Mouse (Mus musculus) limb, embryonic 13.5 days (tissue): ENCODE results near the gene Tiam1. TPM values are rescaled to one million over a fixed set of nuclear protein-coding genes. Genes with fewer than 3 reads are reported as not detected.

Experiments
- ATAC-seq: fragments of 200-750 bp; cut with Nextera tagmentation; 2 replicates; pipeline ENCODE4 v1.8.0; 2017; ENCODE audit warnings: low read depth, moderate number of reproducible peaks, moderate TSS enrichment; ENCODE audit not compliant: low FRiP score
- H3K27ac ChIP-seq: fragments of 300-500 bp; sonication (generic); 2 replicates; pipeline ENCODE4 v1.5.1; 2015; ENCODE audit warnings: inconsistent platforms, mild to moderate bottlenecking, moderate library complexity
- H3K27me3 ChIP-seq: fragments of 300-500 bp; sonication (generic); 2 replicates; pipeline ENCODE4 v1.6.1; 2015; ENCODE audit warnings: mild to moderate bottlenecking, inconsistent platforms
- H3K36me3 ChIP-seq: fragments of 300-500 bp; sonication (generic); 2 replicates; pipeline ENCODE4 v1.6.1; 2015; ENCODE audit warnings: inconsistent platforms, mild to moderate bottlenecking, moderate library complexity
- H3K4me1 ChIP-seq: fragments of 300-500 bp; sonication (generic); 2 replicates; pipeline ENCODE4 v1.6.1; 2015; ENCODE audit warnings: inconsistent platforms
- H3K4me2 ChIP-seq: fragments of 300-500 bp; sonication (generic); replicated peaks from 2 replicates; pipeline ENCODE4 v1.6.1; 2015; ENCODE audit warnings: inconsistent platforms, mild to moderate bottlenecking, moderate library complexity
- H3K4me3 ChIP-seq: fragments of 300-500 bp; sonication (generic); 2 replicates; pipeline ENCODE4 v1.5.1; 2015; ENCODE audit warnings: moderate library complexity, mild to moderate bottlenecking, inconsistent platforms
- H3K9ac ChIP-seq: fragments of 300-500 bp; sonication (generic); 2 replicates; pipeline ENCODE4 v1.6.1; 2015; ENCODE audit warnings: mild to moderate bottlenecking, inconsistent platforms
- H3K9me3 ChIP-seq: fragments of 300-500 bp; sonication (generic); 2 replicates; pipeline ENCODE4 v1.6.1; 2016; ENCODE audit warnings: inconsistent platforms
- WGBS: fragments of 180-500 bp; shearing (Covaris S2); methylation state at CpG from one replicate; pipeline ENCODE4 v1.1.7; 2015; 5-methylcytosine and 5-hydroxymethylcytosine counted together
- polyA plus RNA-seq: library from polyadenylated mRNA; unstranded; fragments of >200 nt; fragmentation: Nextera tagmentation; extraction: Ambion mirVana; gene quantifications from 2 replicates; pipeline ENCODE4 v1.2.1, GENCODE M21; 2015

The Tiam1 gene
- 46.1 and 55.0 TPM in 2 replicates for polyA plus RNA-seq

- Histone ChIP-seq H3K9me3 (no peaks in the 10 kb centered on the region), H3K36me3 (no peaks in the 10 kb centered on the region), H3K4me3 (peak within 1 kb of the TSS; percentile 80), H3K27me3 (no peaks in the 10 kb centered on the region), H3K27ac (peak within 1 kb of the TSS; percentile 88), H3K4me1 (peaks cover 42% of the 10 kb centered on the region), H3K4me2 (peak within 1 kb of the TSS; percentile 95), H3K9ac (peak within 1 kb of the TSS; percentile 84)
- WGBS: under 1% methylated on average over 64 of the region's 64 CpGs
- ATAC-seq: peak; percentile 96
Measured at GRCm38 (mm10) chr16:90143760-90144516, at the start of gene Tiam1. TSS of gene Tiam1 (minus strand) at chr16:90143769.

- ATAC-seq: no peak
Measured at GRCm38 (mm10) chr16:90191289-90191688, 47.7 kb upstream of the Tiam1 start.

GRCm38 (mm10) chr16:90187453-90187852 lies 43.9 kb upstream of the Tiam1 start:
- Histone ChIP-seq H3K9ac (no peak overlapping the region), H3K27me3 (no peaks in the 10 kb centered on the region), H3K27ac (no peak overlapping the region), H3K9me3 (no peaks in the 10 kb centered on the region), H3K4me1 (0 out of 2 replicates have a peak, but pooled peaks cover 4% of the 10 kb centered on the region), H3K4me3 (no peak overlapping the region), H3K4me2 (no peak overlapping the region), H3K36me3 (no peaks in the 10 kb centered on the region)
- 17% methylated on average over 13 of the region's 13 CpGs for WGBS
- no peak; the same call in 1 of the 2 replicates for ATAC-seq

More at GRCm38 (mm10) chr16:90191289-90191688, 47.7 kb upstream of the Tiam1 start:
- H3K4me3 ChIP-seq: no peak overlapping the region
- H3K27me3 ChIP-seq: no peaks in the 10 kb centered on the region
- H3K4me1 ChIP-seq: 0 out of 2 replicates have a peak, but pooled peaks cover 4% of the 10 kb centered on the region
- no peak overlapping the region for H3K4me2 ChIP-seq
- no peaks in the 10 kb centered on the region for H3K9me3 ChIP-seq
- no peaks in the 10 kb centered on the region for H3K36me3 ChIP-seq
- no peak overlapping the region for H3K27ac ChIP-seq
- 75% methylated on average over 6 of the region's 6 CpGs for WGBS
- H3K9ac ChIP-seq: no peak overlapping the region

- H3K9me3 ChIP-seq: no peaks in the 10 kb centered on the region
- H3K4me2 ChIP-seq: no peak overlapping the region
- 0 out of 2 replicates have a peak, but pooled peaks cover 4% of the 10 kb centered on the region for H3K4me1 ChIP-seq
- WGBS: 43% methylated on average over 8 of the region's 8 CpGs
- no peak overlapping the region for H3K27ac ChIP-seq
- no peak overlapping the region for H3K9ac ChIP-seq
- ATAC-seq: peak; percentile 55
- H3K27me3 ChIP-seq: no peaks in the 10 kb centered on the region
- no peaks in the 10 kb centered on the region for H3K36me3 ChIP-seq
- no peak overlapping the region for H3K4me3 ChIP-seq
Measured at GRCm38 (mm10) chr16:90185928-90186588, 42.5 kb upstream of the Tiam1 start.

DNA sequence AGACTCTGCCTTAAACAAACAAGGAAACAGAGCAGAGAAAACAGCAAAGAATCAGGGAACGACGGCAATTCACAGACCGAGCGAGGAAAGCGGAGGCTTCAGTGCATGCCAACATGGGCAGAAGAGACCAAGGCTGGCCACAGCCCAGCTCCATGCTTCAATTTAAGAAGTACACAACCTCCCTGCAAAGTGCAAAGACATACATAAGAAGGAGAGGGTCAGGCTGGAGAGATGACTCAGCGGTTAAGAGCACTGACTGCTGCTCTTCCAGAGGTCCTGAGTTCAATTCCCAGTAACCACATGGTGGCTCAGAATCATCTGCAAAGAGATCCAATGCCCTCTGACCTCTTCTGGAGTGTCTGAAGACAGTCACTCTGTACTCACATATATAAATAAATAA lies 40.6 kb upstream of the Tiam1 start:
- ATAC-seq: no peak

GRCm38 (mm10) chr16:90181673-90182072 lies 38.1 kb upstream of the Tiam1 start:
- Histone ChIP-seq H3K27me3 (no peaks in the 10 kb centered on the region), H3K27ac (no peak overlapping the region), H3K36me3 (no peaks in the 10 kb centered on the region), H3K4me1 (no peaks in the 10 kb centered on the region), H3K4me3 (no peak overlapping the region), H3K9ac (no peak overlapping the region), H3K9me3 (no peaks in the 10 kb centered on the region), H3K4me2 (no peak overlapping the region)
- WGBS: 86% methylated on average over 8 of the region's 8 CpGs
- no peak for ATAC-seq

More for the DNA sequence above, 40.6 kb upstream of the Tiam1 start:
- H3K27me3 ChIP-seq: no peaks in the 10 kb centered on the region
- H3K9me3 ChIP-seq: no peaks in the 10 kb centered on the region
- 0 out of 2 replicates have a peak, but pooled peaks cover 4% of the 10 kb centered on the region for H3K4me1 ChIP-seq
- H3K4me2 ChIP-seq: no peak overlapping the region
- H3K27ac ChIP-seq: no peak overlapping the region
- no peak overlapping the region for H3K4me3 ChIP-seq
- H3K9ac ChIP-seq: no peak overlapping the region
- 81% methylated on average over 6 of the region's 6 CpGs for WGBS
- no peaks in the 10 kb centered on the region for H3K36me3 ChIP-seq

- WGBS: 83% methylated on average over 6 of the region's 6 CpGs
- Histone ChIP-seq H3K9me3 (no peaks in the 10 kb centered on the region), H3K4me1 (no peaks in the 10 kb centered on the region), H3K36me3 (no peaks in the 10 kb centered on the region), H3K27me3 (no peaks in the 10 kb centered on the region), H3K27ac (no peak overlapping the region), H3K9ac (no peak overlapping the region), H3K4me3 (no peak overlapping the region), H3K4me2 (no peak overlapping the region)
- ATAC-seq: no peak
Measured at GRCm38 (mm10) chr16:90180975-90181374, 37.4 kb upstream of the Tiam1 start.

- WGBS: 82% methylated on average over 5 of the region's 5 CpGs
- H3K4me1 ChIP-seq: no peaks in the 10 kb centered on the region
- no peak overlapping the region for H3K27ac ChIP-seq
- no peak overlapping the region for H3K4me2 ChIP-seq
- no peaks in the 10 kb centered on the region for H3K27me3 ChIP-seq
- H3K9ac ChIP-seq: no peak overlapping the region
- ATAC-seq: no peak
- H3K4me3 ChIP-seq: no peak overlapping the region
- no peaks in the 10 kb centered on the region for H3K9me3 ChIP-seq
- no peaks in the 10 kb centered on the region for H3K36me3 ChIP-seq
Measured at GRCm38 (mm10) chr16:90179892-90180291, 36.3 kb upstream of the Tiam1 start.

- Histone ChIP-seq H3K4me3 (no peak overlapping the region), H3K9ac (no peak overlapping the region), H3K27me3 (no peaks in the 10 kb centered on the region), H3K27ac (no peak overlapping the region), H3K36me3 (no peaks in the 10 kb centered on the region), H3K4me2 (no peak overlapping the region), H3K4me1 (no peaks in the 10 kb centered on the region), H3K9me3 (no peaks in the 10 kb centered on the region)
- 90% methylated on average over 3 of the region's 3 CpGs for WGBS
- no peak for ATAC-seq
Measured at GRCm38 (mm10) chr16:90178404-90178803, 34.8 kb upstream of the Tiam1 start.

GRCm38 (mm10) chr16:90177425-90177824 lies 33.9 kb upstream of the Tiam1 start:
- Histone ChIP-seq H3K9ac (no peak overlapping the region), H3K4me2 (no peak overlapping the region), H3K36me3 (no peaks in the 10 kb centered on the region), H3K4me3 (no peak overlapping the region), H3K27ac (no peak overlapping the region), H3K27me3 (no peaks in the 10 kb centered on the region), H3K4me1 (no peaks in the 10 kb centered on the region), H3K9me3 (no peaks in the 10 kb centered on the region)
- ATAC-seq: no peak
- 77% methylated on average over 8 of the region's 8 CpGs for WGBS

DNA sequence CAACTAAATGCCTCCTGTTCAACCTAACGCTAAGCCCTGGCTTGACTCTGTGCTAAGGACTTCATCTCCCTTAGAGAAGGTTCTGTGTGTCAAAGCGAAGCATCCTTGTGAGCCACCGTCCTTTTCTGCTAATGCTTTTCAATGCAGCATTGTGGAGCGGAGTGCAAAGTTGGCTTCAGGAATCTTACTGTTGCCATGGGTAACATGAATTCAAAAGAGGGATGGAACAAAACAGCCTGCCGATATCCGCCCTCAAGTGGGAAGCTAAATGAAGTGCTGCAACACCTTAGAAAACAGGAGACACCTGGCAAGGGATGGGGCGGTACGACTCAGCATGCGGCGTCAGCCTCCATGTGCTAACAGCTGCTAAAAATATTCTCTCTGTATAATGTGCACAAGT lies 32.9 kb upstream of the Tiam1 start:
- H3K36me3 ChIP-seq: no peaks in the 10 kb centered on the region
- H3K27ac ChIP-seq: no peak overlapping the region
- H3K9me3 ChIP-seq: no peaks in the 10 kb centered on the region
- no peak overlapping the region for H3K4me3 ChIP-seq
- peak; percentile 36; the same call in 1 of the 2 replicates for ATAC-seq
- no peaks in the 10 kb centered on the region for H3K27me3 ChIP-seq
- no peak overlapping the region for H3K4me2 ChIP-seq
- WGBS: 58% methylated on average over 10 of the region's 10 CpGs
- no peaks in the 10 kb centered on the region for H3K4me1 ChIP-seq
- no peak overlapping the region for H3K9ac ChIP-seq

DNA sequence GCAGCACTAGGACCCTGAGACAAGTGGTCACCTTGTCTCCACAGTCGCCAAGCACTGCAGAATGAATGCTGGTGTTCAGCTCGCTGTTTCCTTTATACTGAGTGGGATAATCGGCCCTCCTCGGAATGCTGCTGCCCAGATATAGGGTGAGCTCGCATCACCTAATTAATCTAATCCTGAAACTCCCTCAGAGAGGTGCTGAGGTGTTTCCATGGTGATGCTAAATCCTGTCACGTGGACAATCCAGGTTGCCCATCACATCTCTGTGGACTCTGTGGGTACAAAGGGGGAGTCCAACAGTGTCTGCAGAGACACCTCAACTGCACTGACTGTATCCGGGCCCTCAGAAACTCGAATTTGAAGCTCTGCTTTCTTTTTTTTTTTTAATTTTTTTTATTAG lies 27.8 kb upstream of the Tiam1 start:
- ATAC-seq: no peak
- no peaks in the 10 kb centered on the region for H3K4me1 ChIP-seq
- H3K9ac ChIP-seq: no peak overlapping the region
- no peaks in the 10 kb centered on the region for H3K27me3 ChIP-seq
- H3K36me3 ChIP-seq: no peaks in the 10 kb centered on the region
- H3K4me3 ChIP-seq: no peak overlapping the region
- H3K9me3 ChIP-seq: no peaks in the 10 kb centered on the region
- WGBS: 54% methylated on average over 8 of the region's 8 CpGs
- no peak overlapping the region for H3K27ac ChIP-seq
- no peak overlapping the region for H3K4me2 ChIP-seq
